Mouse (Mus musculus) ovary, postnatal 10 days (tissue): ENCODE results near the gene Frs3.
A peak's percentile ranks its signal among the peaks of the same experiment; 100 is the strongest.

Experiments used
- DNase-seq: peaks from one replicate; pipeline ENCODE4 v3.0.0; 2022; ENCODE audit warnings: low spot score

Frs3 gene

GRCm38 (mm10) chr17:47735553-47736100, 46.8 kb downstream of the Frs3 start:
- DNase-seq = no peak

- DNase-seq = peak; percentile 96
Observed at GRCm38 (mm10) chr17:47736856-47737255, 48.0 kb downstream of the Frs3 start, which contains the start of gene Tfeb. Tfeb (plus strand) TSS chr17:47737030.

GRCm38 (mm10) chr17:47737271-47738065, 48.6 kb downstream of the Frs3 start:
- peak; percentile 70 for DNase-seq

GRCm38 (mm10) chr17:47738066-47738878, 49.4 kb downstream of the Frs3 start:
- peak; percentile 27 for DNase-seq

GRCm38 (mm10) chr17:47738879-47739798, 50.3 kb downstream of the Frs3 start:
- DNase-seq = no peak

- DNase-seq = no peak
Observed at GRCm38 (mm10) chr17:47740186-47740585, 51.4 kb downstream of the Frs3 start.

- no peak for DNase-seq
Observed at GRCm38 (mm10) chr17:47742991-47743734, 54.3 kb downstream of the Frs3 start.

GRCm38 (mm10) chr17:47744086-47744485, 55.3 kb downstream of the Frs3 start:
- DNase-seq = no peak

- DNase-seq = no peak
Observed at GRCm38 (mm10) chr17:47744746-47745368, 56.0 kb downstream of the Frs3 start.

GRCm38 (mm10) chr17:47748791-47749553, 60.1 kb downstream of the Frs3 start:
- DNase-seq = no peak

- no peak for DNase-seq
Observed at GRCm38 (mm10) chr17:47749626-47750025, 60.8 kb downstream of the Frs3 start.

GRCm38 (mm10) chr17:47750101-47750500, 61.3 kb downstream of the Frs3 start:
- DNase-seq = no peak

- no peak for DNase-seq
Observed at GRCm38 (mm10) chr17:47751811-47752210, 63.0 kb downstream of the Frs3 start.

GRCm38 (mm10) chr17:47753130-47753775, 64.4 kb downstream of the Frs3 start:
- DNase-seq = no peak
